Mouse (Mus musculus): ENCODE data around the gene Mvb12a. TPM values are rescaled to one million over a fixed set of nuclear protein-coding genes. Genes with fewer than 3 reads are reported as not detected.

Gene Mvb12a
- polyA plus RNA-seq (2017; shearing (Covaris generic)): 102 TPM

GRCm38 (mm10) chr8:71542632-71543343 lies at the start of gene Mvb12a:
Gene Mvb12a (plus strand): TSS chr8:71542922.

DNA sequence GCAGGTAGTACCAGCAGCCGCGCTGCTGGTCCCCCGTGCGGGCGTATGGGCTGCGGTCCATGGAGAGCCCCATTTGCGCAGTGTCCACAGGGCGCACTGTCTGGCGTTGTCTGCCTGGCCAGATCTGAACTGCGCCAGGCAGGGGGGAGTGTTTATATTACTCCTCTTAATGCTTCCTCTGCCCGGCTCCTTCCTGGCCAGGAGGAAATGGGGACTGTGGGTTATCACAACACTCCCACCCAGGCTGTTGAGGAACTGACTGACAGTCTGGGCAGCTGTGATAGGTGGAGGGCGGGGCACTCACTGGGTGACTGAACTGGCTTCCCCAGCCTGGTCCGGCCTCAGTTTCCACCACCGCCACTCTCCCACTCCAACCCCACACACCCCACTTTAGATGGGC lies 31.1 kb upstream of the Mvb12a start, which contains the start of gene Plvap:
Plvap (minus strand) TSS at position 109 of the 400 bp plus-strand sequence.

DNA sequence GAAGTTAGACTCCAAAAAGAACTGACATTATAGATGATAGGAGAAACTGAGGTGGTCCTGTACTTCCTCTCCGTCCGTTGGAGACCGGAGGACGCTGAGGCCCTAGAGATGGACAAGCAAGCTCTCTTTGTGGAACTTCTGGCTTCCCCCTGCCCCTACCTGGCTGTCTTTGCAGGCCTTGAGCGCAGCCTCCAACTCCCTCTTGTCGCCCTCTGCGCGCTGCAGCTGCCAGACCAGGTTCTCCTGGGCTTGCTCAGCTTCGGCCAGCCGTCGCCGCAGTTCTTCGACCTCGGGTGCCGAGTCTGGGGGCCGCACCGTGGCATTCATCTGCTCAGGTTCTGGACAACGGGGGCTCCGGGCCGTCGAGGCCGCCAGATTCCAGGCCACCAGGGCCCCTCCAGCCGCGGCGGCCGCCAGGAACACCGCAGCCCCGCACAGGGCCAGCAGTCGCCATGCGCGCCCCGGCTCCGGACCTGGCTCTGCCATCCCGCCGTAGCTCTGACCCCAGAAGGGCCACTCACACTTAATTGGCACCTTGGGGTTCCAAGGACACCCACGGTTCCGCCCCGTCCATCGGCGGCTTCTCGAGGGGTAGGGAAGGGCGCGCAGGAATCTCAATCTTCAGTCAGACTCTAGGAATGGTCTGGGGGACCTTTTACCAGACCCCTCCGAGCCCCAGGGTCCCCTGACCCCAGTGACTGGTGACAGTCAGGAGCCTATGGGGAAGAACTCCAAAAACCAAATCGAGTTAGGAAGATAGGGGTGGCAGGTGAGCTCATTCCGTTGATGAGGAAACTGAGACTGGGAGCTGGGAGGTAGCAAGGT lies 17.3 kb upstream of the Mvb12a start, which contains the start of gene Ccdc194:
Ccdc194 (minus strand) TSS at position 486 of the 825 bp plus-strand sequence.

DNA sequence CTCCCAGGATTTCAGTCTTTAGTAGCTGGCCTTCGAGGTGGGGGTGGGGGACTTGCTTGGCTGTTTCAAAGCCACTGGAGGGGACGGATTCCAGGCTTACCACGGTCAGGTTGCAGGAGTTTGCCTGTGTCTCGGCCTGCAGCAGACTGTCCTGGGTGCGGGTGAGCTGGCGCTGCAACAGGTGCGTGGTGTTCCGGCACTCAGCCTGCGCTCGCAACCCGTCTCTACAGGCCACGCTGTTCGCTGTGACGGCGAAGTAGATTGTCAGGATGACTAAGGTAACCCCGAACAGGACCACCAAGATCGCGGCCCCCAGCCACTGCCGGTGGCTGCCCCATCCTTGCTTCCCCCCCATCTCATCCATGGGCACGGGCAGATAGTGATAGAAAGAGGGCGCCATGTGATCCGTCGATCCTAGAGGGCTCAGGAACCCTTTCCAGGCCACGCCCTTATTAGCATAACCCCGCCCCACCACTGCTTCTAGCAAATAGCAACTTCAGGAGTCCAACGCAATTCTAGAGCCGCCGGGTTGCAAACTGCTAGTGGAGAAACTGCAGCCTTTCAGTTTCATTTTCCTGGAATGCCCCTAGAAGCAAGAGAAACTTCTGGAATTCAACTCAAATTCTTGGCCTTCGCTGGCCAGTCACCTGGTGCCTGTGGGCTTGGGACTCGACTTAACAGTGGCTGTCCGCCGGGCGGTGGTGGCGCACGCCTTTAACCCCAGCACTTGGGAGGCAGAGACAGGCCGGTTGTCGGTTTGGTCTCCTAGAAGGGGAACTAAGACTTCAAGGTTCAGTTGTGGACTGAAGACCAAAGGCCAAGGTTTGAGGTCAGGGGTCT lies 5.5 kb upstream of the Mvb12a start, which contains the start of gene Bst2:
Bst2 (minus strand) TSS at position 429 of the 840 bp plus-strand sequence.

DNA sequence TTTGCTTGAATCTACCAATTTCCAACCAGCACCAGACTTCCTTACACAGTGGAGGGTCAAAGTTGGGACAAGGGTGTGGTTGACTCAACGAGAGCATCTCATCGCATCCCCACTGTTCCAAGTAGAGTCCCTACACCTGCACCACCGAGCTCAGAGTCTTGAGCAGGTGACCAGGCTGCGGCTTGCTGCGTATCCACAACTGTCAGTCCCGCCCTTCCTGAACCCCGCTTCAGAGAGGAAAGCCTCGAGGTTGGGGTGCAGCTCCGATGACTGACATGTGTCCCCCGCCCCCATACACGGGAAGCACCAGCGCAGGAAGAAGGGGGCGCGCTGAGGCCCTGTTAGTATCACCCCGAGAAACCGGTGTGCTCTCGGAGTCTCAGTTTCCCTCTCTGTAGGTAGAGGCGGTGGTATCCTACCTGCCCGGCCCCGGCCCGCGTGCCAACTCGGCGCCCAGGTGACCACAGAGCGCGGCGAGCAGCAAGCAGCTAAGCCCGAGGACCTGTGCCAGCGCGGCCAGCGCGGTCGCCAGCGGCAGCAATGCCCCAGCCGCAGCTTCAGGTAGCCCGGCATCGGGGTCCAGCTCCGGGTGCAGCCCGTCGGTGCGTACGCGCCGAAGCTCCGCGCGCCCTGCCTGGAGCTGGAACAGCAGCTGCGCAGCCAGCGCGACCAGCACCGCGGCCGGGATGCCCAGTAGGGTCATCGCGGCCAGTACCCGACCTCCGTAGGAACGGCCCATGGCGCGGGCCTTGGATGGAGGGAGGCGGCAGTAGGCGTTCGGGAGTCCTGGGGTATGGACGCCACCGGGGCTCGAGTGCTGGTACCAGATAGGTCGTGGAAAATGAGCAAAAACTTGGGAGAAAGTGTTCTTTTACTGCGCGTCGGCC lies 15.6 kb downstream of the Mvb12a start, which contains the start of gene Tmem221:
Tmem221 (minus strand) TSS at position 801 of the 887 bp plus-strand sequence.

DNA sequence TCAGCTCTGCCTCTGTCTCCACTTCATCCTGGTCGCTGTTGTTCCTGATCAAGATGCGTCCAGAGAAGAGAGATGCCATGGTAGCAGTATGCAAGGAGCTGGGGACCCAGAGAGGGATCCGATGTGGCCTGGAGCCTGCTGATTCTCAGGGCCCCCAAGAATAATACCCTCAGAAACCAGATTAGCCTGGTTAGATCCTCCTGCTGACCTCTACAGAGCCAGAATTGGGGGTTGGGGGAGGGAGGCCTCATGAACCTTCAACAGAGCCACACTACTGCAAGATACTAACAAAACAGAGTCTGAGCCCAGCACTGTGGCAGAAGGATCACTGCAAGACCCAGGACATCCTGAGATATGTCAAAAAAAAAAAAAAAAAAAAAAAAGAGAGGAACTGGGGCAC lies 23.8 kb downstream of the Mvb12a start, which contains the start of gene Nxnl1:
Nxnl1 (minus strand) TSS at position 101 of the 400 bp plus-strand sequence.

GRCm38 (mm10) chr8:71568387-71568937 lies 25.7 kb downstream of the Mvb12a start, which contains the start of gene Slc27a1:
Gene Slc27a1 (plus strand): TSS chr8:71568882.

DNA sequence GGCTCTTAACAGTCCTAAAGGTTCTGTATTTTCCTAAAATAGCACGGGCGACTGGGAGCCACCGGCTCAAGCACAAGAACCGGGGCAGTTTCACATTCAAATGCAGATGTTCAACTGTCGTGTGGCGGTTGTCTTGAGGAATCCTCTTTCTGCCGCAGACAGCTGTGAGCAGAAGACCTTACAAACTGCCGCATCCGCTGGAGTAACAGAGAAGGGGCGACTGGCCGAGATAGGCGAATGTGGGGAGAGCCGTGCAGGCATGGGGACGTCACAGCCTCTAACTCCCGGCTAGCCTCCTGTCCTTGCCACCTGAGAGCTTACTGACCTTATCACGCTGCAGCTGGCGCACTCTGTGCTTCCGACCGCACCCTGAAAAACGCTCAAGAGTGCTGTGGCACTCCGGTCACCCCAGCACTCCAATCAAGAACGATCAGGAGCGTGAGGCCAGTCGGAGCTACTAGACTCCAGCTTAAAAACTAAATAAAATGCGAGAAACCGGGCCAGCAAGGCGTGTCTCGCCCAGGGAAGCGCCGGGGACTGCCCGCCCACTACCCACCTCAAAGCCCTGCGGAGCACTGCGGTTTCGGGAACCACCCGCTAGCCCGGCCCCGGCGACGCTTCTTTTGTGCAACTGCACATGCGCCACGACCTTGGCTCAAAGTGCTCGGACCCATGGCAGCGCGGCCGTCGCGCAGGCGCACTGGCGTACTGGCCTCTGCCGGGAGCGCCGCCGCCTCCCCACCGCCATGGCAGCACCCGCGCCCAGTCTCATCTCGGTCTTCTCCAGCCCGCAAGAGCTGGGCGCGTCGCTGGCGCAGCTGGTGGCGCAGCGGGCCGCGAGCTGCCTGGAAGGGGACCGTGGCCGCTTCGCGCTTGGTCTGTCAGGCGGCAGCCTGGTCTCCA lies 49.0 kb downstream of the Mvb12a start, which contains the start of gene Pgls:
Pgls (plus strand) TSS at position 706 of the 903 bp plus-strand sequence.

DNA sequence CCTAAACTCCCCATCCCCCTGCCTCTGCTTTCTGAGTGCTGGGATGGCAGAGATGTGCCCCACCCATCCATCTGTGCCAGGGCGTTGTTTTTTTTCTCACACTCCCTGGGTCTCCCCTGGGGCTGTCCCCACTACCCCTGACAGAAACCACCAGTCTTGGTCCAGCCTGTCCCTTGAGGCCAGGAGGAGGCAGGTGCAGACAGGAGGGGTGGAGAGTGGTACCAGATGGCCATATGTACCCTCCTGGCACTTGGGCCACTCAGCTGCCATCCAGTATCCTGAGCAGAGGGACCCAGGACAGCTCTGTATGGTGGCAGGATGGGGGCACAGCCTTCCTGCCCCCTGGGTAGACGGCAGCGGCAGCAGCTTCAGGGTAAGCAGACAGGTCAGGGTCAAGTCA lies 54.7 kb downstream of the Mvb12a start, which contains the start of gene Fam129c:
Fam129c (plus strand) TSS at position 198 of the 400 bp plus-strand sequence.

Other genes with a start within 250 kb of the Mvb12a start
- 167 TPM for gene Use1, start 176.1 kb upstream of the Mvb12a start, polyA plus RNA-seq (2017; shearing (Covaris generic))
- 5.9 TPM for gene Ocel1, start 171.6 kb upstream of the Mvb12a start, polyA plus RNA-seq (2017; shearing (Covaris generic))
- 0.31 TPM for gene Nr2f6, start 161.0 kb upstream of the Mvb12a start, polyA plus RNA-seq (2017; shearing (Covaris generic))
- gene Ushbp1, start 147.1 kb upstream of the Mvb12a start, polyA plus RNA-seq (2017; shearing (Covaris generic)): 0.06 TPM
- 124 TPM for gene Babam1, start 146.1 kb upstream of the Mvb12a start, polyA plus RNA-seq (2017; shearing (Covaris generic))
- 2.1 TPM for gene Ankle1, start 136.9 kb upstream of the Mvb12a start, polyA plus RNA-seq (2017; shearing (Covaris generic))
- gene Abhd8, start 79.3 kb upstream of the Mvb12a start, polyA plus RNA-seq (2017; shearing (Covaris generic)): 96.5 TPM
- gene Mrpl34, start 78.0 kb upstream of the Mvb12a start, polyA plus RNA-seq (2017; shearing (Covaris generic)): 99.9 TPM
- 70.3 TPM for gene Dda1, start 73.7 kb upstream of the Mvb12a start, polyA plus RNA-seq (2017; shearing (Covaris generic))
- 0.12 TPM for gene Ano8, start 57.0 kb upstream of the Mvb12a start, polyA plus RNA-seq (2017; shearing (Covaris generic))
- 6.3 TPM for gene Gtpbp3, start 54.8 kb upstream of the Mvb12a start, polyA plus RNA-seq (2017; shearing (Covaris generic))
- gene Plvap, start 31.2 kb upstream of the Mvb12a start, polyA plus RNA-seq (2017; shearing (Covaris generic)): 0.23 TPM
- not detected for gene Ccdc194, start 17.2 kb upstream of the Mvb12a start, polyA plus RNA-seq (2017; shearing (Covaris generic))
- 203 TPM for gene Bst2, start 5.5 kb upstream of the Mvb12a start, polyA plus RNA-seq (2017; shearing (Covaris generic))
- 0.39 TPM for gene Tmem221, start 15.9 kb downstream of the Mvb12a start, polyA plus RNA-seq (2017; shearing (Covaris generic))
- gene Nxnl1, start 23.7 kb downstream of the Mvb12a start, polyA plus RNA-seq (2017; shearing (Covaris generic)): 0.16 TPM
- gene Slc27a1, start 26.0 kb downstream of the Mvb12a start, polyA plus RNA-seq (2017; shearing (Covaris generic)): 11.9 TPM
- 26.4 TPM for gene Pgls, start 49.3 kb downstream of the Mvb12a start, polyA plus RNA-seq (2017; shearing (Covaris generic))
- 7.1 TPM for gene Fam129c, start 54.7 kb downstream of the Mvb12a start, polyA plus RNA-seq (2017; shearing (Covaris generic))
- gene Colgalt1, start 68.1 kb downstream of the Mvb12a start, polyA plus RNA-seq (2017; shearing (Covaris generic)): 3.7 TPM
- 0.46 TPM for gene Unc13a, start 128.8 kb downstream of the Mvb12a start, polyA plus RNA-seq (2017; shearing (Covaris generic))
- 171 TPM for gene Jak3, start 133.4 kb downstream of the Mvb12a start, polyA plus RNA-seq (2017; shearing (Covaris generic))
- gene Insl3, start 146.3 kb downstream of the Mvb12a start, polyA plus RNA-seq (2017; shearing (Covaris generic)): 24.7 TPM
- gene B3gnt3, start 158.9 kb downstream of the Mvb12a start, polyA plus RNA-seq (2017; shearing (Covaris generic)): 5.7 TPM
- gene Fcho1, start 182.8 kb downstream of the Mvb12a start, polyA plus RNA-seq (2017; shearing (Covaris generic)): 291 TPM

Measured in activated CD4-positive, CD25-positive, alpha-beta regulatory T cell, adult 9 weeks (primary cell).